Mouse (Mus musculus) monocyte, adult 5-6 weeks (primary cell): ENCODE results near the gene Guca2a. TPM values are rescaled to one million over a fixed set of nuclear protein-coding genes. Genes with fewer than 3 reads are reported as not detected.
"Not testable (repeated sequence)": the region's sequence is repeated elsewhere in the genome, so short reads cannot be mapped to it uniquely, and the experiment has no call there.

Experiments used
- ATAC-seq: fragments of 153-309, 156-312 bp; replicated peaks from 2 replicates; pipeline ENCODE4 v1.8.0; 2017; ENCODE audit warnings: mild to moderate bottlenecking; ENCODE audit not compliant: low TSS enrichment, insufficient number of reproducible peaks, severe bottlenecking, poor library complexity, low FRiP score
- total RNA-seq: library from RNA; stranded (forward); fragments of 200-1000, 200-491, 200-594 nt; gene quantifications from 3 replicates; pipeline ENCODE4 v1.2.3, GENCODE M21; 2017

The Guca2a gene
- total RNA-seq: 1.2 TPM in 1 of 3 replicates, not detected in the others

DNA sequence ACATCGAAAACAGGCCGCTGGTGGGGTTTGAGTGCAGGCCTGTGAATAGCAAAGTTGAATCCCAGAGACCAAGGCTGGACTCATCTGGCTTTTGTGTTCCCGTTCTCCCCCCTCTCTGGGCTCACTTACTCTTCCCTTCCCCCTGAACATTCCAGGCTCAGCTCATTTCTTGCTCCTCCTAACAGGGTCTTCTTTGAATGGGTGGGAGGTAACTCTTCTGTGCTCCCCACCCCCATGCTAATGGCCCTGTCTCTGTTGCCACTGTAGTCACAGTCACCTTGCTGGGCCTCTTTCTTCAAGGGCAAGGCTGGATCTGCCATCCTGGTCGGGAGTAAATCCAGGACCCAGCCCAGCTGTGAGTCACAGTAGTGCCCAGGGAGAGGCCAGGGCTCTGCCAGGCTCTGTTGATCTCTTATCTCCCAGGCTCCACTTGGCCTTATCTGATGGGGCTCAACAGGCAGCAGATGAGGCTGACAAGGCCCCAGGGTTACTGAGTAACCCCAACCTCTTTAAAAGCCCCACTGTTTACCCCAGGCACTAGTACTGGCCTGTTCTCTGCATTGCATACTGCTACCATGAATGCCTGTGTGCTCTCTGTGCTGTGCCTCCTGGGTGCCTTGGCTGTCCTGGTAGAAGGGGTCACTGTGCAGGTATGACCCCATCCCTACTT, at the start of gene Guca2a:
Gene Guca2a (plus strand): TSS at position 529 of the 670 bp plus-strand sequence.
- ATAC-seq: no peak

DNA sequence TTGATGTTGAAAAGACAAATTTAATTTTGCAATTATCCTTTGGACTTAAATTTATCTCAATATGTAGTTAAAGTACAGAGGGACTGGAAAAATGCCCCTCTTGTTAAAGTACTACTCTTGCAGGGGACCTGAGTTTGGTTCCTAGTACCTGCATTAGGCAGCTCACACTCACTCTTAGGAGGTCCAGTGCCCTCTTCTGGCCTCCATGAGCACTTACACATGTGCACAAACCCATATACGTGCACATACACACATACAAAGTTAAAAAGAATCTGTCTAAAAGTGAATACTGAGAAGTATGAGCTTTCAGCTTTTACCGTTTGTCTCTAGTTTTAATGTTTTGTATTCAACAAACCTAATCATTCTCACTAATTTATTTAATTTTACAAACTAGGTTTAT, 49.5 kb upstream of the Guca2a start:
- no peak for ATAC-seq

DNA sequence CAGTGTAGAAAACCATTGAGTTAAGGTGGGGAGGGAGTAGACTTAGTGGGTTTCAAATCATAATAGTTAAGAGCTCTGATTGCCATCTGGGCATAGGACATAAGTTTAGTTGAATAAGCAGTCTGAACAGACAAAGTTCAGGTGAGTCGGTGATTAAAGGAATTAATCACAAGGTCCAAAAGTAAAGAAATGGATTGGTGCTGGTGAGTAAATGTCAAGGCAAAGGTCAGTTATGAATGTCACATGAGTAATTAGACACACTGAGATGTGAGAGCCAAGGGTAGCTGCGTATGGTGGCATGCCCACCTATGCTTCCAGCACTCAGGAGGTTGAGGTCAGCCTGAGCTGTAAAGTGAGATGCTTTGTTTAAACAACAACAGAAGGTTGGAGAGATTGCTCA, 48.1 kb upstream of the Guca2a start:
- no peak for ATAC-seq

DNA sequence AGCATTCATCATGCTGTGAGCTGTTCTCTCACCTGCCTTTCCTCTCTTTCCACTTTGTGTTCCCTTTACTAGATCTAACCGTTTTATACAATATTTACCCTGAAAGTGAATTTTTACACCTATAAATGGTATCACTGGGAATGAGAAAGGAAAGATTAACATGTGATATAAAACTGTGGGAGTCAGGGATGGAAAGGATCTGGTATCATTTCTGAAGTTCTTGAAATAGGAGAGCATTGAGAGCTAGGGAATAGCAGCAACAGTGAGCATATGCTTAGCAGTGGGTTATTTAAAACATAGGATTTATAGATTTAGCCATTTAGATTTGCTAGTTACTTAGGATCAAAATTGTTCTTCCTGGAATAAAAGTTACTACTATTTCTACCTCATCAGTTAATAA, 47.5 kb upstream of the Guca2a start:
- ATAC-seq: no peak

DNA sequence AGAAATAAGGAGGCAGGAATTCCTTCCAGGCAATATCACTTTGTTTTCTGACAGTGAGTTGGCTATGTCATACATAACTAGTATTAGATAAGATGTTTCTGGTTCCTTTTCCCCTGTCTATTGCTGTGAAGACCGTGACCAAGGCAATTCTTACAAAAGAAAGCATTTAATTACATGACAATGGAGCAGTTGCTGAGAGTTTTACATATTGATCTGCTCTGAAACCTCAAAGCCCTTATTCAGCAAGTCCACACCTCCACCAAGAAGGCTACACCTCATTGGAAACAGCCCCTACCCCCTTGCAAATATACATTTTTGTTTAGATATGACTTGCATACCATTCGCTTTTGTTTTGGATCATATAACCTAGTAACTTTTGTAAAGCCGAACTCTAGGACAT, 45.0 kb upstream of the Guca2a start:
- no peak for ATAC-seq

DNA sequence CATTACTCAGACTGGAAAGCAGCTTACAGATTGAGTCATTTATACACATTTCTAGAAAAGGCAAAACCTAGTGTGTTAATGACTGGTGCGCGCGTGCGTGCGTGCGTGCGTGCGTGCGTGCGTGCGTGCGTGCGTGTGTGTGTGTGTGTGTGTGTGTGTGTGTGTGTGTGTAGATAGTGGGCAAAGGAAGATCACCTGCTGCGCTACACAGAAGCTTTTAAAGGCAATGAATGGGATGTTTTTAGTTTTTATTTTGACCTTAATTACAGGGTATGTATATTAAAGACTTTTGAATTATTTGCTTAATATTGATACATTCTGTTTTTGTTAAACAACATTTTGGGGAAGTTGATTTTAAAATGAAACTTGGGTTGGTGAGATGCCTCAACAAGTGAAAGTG, 43.2 kb upstream of the Guca2a start:
- no peak for ATAC-seq

DNA sequence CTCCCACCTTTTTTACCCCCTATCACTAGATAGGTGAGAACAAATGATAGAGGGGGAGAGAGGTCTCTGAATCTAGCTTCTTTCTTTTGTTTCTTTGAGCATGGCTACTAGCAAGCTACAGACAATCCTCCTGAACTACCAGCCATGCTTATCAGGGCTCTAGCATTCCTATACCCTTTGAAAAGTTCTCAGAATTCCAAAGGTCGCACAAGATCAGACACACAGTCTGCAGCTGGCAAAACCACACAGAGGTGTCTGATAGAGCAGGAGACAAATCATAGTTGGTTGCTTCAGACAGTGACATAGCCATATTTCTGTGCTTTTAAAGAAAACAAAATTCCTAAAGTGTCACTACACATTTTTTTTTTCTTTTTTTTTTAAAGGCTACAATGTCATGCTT, 37.9 kb upstream of the Guca2a start:
- no peak for ATAC-seq

DNA sequence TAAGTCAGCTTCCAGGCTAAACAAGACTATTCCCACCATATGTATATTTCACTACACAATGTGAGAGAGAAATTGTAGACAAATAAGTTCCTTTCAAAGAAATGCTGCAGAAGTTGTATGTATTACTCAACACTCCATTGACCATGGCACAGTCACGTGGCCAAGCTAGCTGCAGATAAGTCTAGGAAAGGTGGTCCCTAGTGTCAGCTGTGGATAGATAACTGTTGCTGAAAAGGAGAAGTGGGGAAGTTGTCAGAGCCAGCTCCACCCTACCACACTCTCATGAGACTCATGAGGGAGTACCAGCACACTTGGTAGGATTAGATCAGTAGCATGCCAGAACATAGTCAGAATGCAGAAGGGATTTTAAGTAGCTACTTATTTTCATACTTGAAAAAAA, 28.0 kb upstream of the Guca2a start:
- no peak for ATAC-seq

DNA sequence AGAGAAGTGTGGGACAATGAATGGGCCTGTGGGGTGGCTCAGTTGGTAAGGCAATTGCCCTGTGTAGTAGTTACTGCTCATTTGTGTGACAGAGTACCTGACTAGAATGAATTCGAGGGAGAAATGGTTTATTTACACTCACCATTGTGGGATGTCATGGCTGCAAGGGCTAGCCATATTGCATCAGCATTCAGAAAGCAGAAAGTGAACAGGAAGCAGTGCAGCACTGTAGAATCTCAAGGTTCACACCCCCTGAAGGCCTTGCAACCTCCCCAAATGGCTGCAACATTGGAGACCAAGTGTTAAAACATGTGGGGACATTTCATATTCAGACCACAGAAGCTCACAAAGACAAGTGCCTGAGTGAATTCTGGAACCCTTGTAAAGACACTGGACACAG, 23.4 kb upstream of the Guca2a start:
- ATAC-seq: no peak

DNA sequence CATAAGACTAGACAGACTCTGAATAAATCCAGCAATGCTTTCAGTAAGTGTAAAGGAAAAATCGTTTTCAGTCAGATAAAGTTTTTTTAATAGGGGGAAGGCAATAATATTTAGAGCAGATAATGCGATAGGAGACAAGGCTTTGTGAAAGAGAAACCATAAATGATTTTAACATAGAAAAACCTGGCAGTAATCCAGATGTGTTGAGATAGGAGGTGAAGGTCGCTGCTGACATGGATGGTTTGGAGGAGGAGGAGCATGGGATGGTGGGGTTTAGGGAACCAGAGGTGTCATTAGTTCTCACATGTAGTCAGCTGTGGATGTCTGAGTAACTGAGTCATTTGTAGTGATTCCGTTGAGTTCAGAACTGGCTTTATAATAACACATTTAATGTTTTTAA, 22.8 kb upstream of the Guca2a start:
- ATAC-seq: no peak

DNA sequence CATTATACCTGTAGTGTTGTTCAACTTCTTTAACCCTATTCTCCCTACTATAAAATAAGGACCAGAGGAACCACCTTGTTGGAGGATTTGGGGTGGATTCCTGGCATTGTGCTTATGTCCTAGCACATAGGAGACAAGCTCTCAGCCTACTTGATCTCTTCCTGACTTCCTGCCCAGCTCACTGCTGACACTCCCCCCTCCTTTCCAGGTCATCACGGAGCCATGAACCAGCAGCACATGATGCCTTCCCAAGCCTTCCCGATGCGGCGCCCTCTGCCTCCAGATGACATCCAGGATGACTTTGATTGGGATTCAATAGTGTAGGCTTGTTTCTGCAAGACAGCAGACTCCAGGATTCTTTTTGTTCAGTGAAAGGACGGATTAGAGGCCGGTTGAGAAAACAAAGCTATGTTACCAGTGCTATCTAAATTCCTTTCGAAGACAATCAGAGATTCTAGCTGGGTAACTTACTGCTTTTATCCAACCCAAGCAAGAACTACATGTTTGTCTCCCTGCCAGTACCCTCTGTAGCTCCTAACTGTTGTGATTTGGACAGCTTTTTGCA, 11.3 kb upstream of the Guca2a start:
- ATAC-seq: no peak

DNA sequence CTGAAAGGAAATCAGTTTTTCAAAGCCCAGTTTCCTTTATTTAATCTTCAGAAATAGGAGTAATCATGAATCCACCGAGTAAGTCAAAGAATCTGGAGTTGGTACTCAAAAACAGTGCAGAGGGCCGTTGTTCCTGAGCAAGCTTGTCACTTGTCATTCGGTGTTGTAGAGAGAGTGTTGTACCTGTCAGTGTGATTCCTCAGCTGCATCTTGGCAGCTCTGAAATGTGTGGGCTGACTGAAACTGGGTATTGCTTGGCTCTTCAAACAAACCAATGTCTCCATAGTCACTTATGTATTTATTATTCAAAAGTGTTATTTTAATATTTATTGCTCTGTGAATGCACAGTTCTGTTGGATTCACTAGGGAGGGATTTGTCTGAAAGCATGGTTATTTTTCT, 10.6 kb upstream of the Guca2a start:
- no peak for ATAC-seq

DNA sequence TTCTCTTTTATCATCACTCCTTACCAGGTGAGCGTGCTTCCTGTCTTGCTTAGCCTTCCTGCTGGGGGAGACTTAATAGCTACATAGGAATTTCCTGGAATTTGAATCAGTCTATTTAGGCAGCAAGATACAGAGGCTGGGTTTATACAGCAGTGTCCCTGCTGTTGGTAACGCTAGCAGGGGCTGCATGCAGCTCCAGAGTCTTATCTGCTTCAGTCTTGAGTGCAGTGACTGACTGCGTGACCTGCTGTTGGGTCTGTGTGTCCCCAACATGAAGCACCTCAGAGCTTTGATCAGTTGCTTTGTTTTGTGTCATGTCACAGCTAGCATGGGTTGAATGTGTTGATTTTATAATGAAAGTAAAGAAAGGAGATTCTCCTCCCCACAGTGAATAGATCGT, 10.2 kb upstream of the Guca2a start:
- no peak for ATAC-seq

DNA sequence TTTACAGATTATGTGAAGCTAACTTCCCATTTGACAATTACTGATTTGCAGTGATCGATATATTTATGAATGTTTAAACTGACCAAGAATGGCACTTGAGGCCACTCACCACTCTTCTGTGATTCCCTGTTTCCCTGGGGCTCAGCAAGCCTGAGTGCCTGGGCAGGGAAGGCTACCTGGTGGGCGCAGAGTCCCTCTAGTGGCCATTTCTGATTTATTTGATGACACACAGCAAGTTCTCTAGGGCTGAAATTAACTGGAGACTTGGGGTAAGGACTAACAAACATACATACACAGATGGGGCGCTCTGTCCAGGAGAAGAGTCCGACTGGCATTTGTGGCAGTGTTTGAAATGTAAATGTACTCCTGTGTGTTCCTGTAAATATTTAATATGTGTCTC, 9.1 kb upstream of the Guca2a start:
- not testable (repeated sequence) for ATAC-seq

DNA sequence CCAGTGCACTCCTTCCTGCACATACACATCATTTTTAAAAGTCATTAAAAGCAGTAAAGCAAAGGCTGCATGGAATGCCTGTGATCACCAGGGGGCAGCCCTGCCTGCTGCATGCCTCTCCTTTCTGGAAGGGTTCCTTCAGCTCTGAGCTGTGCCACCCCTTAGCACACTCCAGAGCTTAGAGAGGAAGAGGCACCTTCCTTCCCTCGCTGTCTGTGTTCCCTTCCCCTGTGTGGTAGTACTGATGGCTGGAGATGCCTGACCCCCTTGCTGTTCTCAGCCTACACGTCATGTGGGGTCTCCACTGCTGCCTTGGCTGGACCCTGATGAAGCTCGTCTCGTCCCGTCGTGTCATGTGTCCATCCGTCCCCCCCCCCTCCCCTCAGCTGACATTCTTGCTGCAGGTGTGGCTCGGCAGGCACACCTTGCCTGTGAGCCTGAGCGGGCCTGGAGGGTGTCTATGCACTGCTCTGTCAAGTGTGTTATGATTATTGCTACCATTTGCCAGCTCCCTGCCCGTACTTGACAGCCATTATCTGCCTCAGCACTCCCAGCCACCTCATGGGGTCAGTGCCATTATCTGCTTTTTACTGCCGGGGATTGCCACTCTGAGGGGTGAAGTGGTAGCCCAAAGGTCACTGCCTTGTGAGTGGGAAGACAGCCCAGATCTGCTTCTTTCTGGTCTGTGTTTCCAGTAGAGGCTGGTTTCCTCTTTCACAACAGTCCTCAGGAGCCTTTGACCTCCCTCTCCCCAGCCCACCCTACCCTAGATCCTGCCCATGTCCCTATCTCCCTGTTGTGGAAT, 6.2 kb upstream of the Guca2a start:
- ATAC-seq: no peak

DNA sequence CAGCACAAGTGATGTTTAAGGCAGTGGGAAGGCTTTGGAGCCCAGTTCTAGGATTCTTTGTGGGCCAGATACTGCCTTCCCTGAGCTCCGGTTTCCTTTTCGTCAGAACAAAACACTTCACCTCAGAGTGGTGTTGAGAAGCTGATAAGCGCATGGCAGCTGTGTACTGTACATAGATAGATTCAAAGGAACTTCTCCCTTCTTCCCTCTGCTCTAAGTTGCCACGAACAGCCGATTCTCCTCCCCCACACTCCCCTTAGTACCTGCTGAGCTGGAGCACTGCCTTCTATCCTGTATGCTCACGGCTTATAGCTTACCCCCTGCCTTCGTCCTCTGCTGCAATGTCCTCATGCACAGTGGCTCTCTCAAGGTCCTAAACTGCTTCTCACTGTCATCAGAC, 4.8 kb upstream of the Guca2a start:
- no peak for ATAC-seq

DNA sequence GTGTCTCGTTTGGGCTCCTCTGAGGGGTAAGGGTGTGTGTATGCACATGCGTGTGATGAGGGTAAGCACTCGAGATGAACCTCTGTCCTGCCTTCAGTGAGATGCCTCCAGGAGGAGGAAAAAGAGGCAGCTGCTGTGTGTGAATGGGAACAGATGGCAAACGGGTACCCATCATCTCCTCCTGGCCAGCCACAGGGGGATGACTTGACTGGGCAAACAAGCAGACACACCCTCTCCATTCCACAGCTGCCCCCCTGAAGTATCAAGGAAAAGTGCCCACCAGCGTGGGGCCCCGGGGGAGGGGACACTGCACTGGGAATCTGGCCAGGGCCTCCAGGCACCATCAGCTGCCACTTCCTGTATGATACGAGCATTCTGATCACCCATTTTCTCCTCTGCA, 4.2 kb upstream of the Guca2a start:
- ATAC-seq: no peak

DNA sequence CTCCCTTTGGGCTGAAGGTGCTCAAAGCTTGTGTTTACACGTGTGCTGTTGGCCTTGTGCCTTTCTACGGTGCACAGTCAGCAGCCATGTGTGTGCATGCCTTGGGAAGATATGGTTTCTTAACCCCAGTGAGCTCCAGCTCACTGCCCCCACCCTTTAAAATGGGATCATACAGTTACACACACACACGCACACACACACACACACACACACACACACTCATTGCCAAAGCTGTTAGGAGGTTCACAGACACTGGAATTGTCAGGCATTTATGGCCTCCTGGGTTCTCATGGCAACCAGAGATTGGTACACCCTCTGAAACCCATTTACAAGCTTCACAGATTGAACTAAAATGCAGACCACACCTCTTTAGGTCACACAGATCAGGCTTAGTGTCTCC, 3.6 kb upstream of the Guca2a start:
- ATAC-seq: no peak

DNA sequence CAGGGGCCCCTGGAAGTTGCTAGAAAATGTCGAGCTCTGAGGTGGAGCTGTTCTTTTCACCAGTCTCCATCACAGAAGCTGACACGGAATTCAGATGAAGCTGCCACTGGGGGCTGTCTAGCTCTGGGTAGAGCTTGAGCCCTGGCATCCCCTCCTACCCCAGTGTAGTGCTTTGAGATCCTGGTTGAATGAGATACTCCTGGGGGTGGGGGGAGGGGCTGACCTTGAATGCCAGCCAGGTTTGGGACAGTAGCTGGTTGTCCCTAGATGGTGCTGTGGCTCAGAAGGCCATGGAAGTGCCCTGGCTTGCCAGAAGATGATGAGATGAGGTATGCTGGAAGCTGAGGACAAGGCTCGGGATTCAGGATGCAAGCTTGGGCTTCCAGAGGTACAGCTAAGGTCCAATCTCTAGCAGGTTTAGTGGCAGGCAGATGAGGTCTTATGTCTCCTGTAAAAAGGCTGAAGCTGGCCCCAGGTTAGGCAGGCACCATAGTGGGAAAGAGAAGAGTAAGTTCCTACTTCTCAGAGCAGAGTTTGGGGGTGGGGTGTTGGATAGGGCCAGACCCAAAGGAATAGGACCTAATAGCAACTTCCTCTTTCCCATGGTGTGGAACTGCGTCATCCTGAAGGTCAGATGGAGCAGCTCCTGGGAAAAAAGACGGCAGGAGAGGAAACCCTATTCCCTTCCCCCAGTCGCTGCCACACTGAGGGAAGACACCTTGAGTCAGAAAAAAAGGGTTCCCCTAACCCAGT, 2.4 kb upstream of the Guca2a start:
- no peak for ATAC-seq
